Mouse (Mus musculus) C2C12 (cell line): ENCODE measurements at regions not wholly inside any gene's neighbourhood (a gene's known extent, or its start where the extent isn't known, plus 50 kb on each side); places are given as distances from the start of the nearest gene placed in this dataset.

Source experiments
- CEBPB ChIP-seq: IDR thresholded peaks from one replicate; pipeline ENCODE4 v1.6.1; 2011; ENCODE audit warnings: low read depth, mild to moderate bottlenecking, control low read depth, moderate library complexity
- CTCF ChIP-seq: IDR thresholded peaks from one replicate; pipeline ENCODE4 v1.5.1; 2011; ENCODE audit not compliant: control insufficient read depth, insufficient read depth, insufficient read length
- MAX ChIP-seq: IDR thresholded peaks from one replicate; pipeline ENCODE4 v1.6.1; 2011; ENCODE audit warnings: mild to moderate bottlenecking, control low read depth
- MYOD1 ChIP-seq: IDR thresholded peaks from one replicate; pipeline ENCODE4 v1.6.1; 2011; ENCODE audit warnings: low read depth; ENCODE audit not compliant: control insufficient read depth, insufficient read length

GRCm38 (mm10) chr14:71432364-71432763 is 832.7 kb upstream of the Fam160b2 start:
- TF ChIP-seq CTCF (no peak), MYOD1 (no peak), MAX (no peak), CEBPB (no peak)
